Mouse (Mus musculus): ENCODE data around the gene Olfm1. TPM values are rescaled to one million over a fixed set of nuclear protein-coding genes. Genes with fewer than 3 reads are reported as not detected.

Olfm1 gene
- total and polyA plus RNA-seq, 3 experiments: 34.9 to 73.8 (median 40.4) TPM

Other genes starting within 250 kb of the Olfm1 start
- gene Fcnb, start 108.1 kb upstream of the Olfm1 start, total RNA-seq (2021): not detected
- not detected in 2 replicates for gene Fcnb, start 108.1 kb upstream of the Olfm1 start, polyA plus RNA-seq (2012; rRNA removed)

Data from adrenal gland, adult 2 months (tissue).